Mouse (Mus musculus) erythroblast, embryonic 14.5 days (primary cell): ENCODE data around the gene Gpsm2. TPM values are rescaled to one million over a fixed set of nuclear protein-coding genes. Genes with fewer than 3 reads are reported as not detected.
"Not testable (repeated sequence)": the region's sequence is repeated elsewhere in the genome, so short reads cannot be mapped to it uniquely, and the experiment has no call there.

Source experiments
- H3K27me3 ChIP-seq: 2 replicates; pipeline ENCODE4 v1.6.1; 2012; ENCODE audit warnings: inconsistent platforms; ENCODE audit not compliant: control insufficient read depth
- H3K36me3 ChIP-seq: 2 replicates; pipeline ENCODE4 v1.6.1; 2012; ENCODE audit warnings: mild to moderate bottlenecking, inconsistent platforms; ENCODE audit not compliant: control insufficient read depth
- H3K4me1 ChIP-seq: 2 replicates; pipeline ENCODE4 v1.6.1; 2012; ENCODE audit warnings: inconsistent platforms; ENCODE audit not compliant: control insufficient read depth
- H3K4me3 ChIP-seq: replicated peaks from 2 replicates; pipeline ENCODE3; 2012; ENCODE audit warnings: moderate library complexity, mild to moderate bottlenecking, inconsistent platforms
- H3K9me3 ChIP-seq: 2 replicates; pipeline ENCODE4 v1.6.1; 2012; ENCODE audit warnings: low read length, inconsistent platforms, mixed read lengths; ENCODE audit not compliant: control insufficient read depth
- GATA1 ChIP-seq: IDR thresholded peaks from 2 replicates; pipeline ENCODE4 v1.6.1; 2012; ENCODE audit warnings: low read length, inconsistent platforms, mixed read lengths
- TAL1 ChIP-seq: IDR thresholded peaks from 3 replicates; pipeline ENCODE4 v1.6.1; 2012; ENCODE audit warnings: low read length, inconsistent platforms, mixed read lengths
- polyA plus RNA-seq: library from polyadenylated mRNA; stranded (reverse); fragments of >175 nt; gene quantifications from 2 replicates; pipeline ENCODE4 v1.2.3, GENCODE M21; 2012

The Gpsm2 gene
- polyA plus RNA-seq, 1 experiment = 2.1 TPM

DNA sequence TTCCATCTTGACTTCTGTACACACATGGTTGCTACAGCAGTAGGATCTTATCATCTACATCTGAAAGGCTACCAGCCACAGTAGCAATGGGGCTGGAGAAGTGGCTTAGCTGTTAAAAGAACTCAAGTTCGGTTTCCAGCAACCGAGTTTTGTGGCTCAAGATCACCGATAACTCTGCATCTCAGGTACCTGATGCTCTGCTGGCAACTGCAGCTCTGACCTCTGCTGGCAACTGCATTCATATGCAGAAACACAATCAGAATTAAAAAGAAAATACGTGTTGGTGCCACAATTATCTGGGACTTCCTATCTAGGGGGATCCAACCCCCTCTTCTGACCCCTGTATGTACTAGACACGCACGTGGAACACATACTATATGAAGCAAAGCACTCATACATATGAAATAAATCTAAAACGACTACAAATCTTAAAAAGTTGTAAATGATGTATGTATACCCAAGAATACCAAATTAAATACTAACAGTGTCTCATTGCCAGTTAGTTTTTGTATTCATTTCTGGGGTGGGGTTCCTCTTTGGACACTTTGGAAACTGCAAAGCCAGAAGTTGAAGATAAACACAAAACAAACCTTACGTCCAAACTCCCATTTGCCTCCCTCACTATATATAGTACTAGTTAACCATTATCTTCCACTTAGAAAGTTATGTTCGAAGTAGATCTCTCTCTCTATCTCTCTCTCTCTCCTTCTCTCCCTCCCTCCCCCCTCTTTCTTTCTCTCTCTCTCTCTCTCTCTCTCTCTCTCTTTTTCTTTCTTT lies 69.1 kb downstream of the Gpsm2 start:
- H3K27me3 ChIP-seq = no peaks in the 10 kb centered on the region
- peak overlapping the region; percentile 86 for H3K4me3 ChIP-seq
- no peaks in the 10 kb centered on the region for H3K9me3 ChIP-seq
- H3K4me1 ChIP-seq = peaks cover 29% of the 10 kb centered on the region
- TF ChIP-seq TAL1 (no peak), GATA1 (no peak)
- H3K36me3 ChIP-seq = peaks cover 4% of the 10 kb centered on the region

GRCm38 (mm10) chr3:108647681-108648080 lies 74.4 kb downstream of the Gpsm2 start:
- H3K4me1 ChIP-seq, H3K9me3 ChIP-seq, H3K27me3 ChIP-seq, H3K36me3 ChIP-seq, H3K4me3 ChIP-seq: not testable (repeated sequence)

GRCm38 (mm10) chr3:108646036-108646435 lies 76.1 kb downstream of the Gpsm2 start:
- Histone ChIP-seq H3K9me3 (no peaks in the 10 kb centered on the region), H3K4me1 (no peaks in the 10 kb centered on the region; the same call in 1 of the 2 replicates), H3K36me3 (no peaks in the 10 kb centered on the region), H3K4me3 (no peak overlapping the region), H3K27me3 (no peaks in the 10 kb centered on the region)
- TF ChIP-seq TAL1 (no peak), GATA1 (no peak)

DNA sequence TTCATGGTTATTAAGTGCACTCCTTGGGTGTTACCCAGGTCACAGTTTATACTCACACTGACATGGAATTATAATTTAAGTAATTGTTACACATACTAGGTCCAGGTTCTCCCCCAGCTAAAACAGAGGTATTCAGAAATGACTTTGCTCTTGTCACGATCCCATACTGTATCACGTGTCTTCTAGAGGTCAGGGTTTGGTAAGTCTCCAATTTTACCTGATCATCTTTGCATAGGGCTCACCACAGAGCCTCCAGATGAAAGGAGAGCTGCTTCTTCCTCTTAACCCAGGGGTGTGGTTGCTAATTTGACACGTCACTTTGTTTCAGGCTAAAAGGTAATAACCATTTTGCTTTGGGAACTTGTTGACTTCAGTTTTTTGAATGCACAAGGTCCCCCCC lies 77.3 kb downstream of the Gpsm2 start:
- no peaks in the 10 kb centered on the region for H3K27me3 ChIP-seq
- no peak overlapping the region for H3K4me3 ChIP-seq
- H3K36me3 ChIP-seq = no peaks in the 10 kb centered on the region
- no peak for TF ChIP-seq GATA1
- no peak for TF ChIP-seq TAL1
- H3K4me1 ChIP-seq = no peaks in the 10 kb centered on the region
- H3K9me3 ChIP-seq = no peaks in the 10 kb centered on the region

DNA sequence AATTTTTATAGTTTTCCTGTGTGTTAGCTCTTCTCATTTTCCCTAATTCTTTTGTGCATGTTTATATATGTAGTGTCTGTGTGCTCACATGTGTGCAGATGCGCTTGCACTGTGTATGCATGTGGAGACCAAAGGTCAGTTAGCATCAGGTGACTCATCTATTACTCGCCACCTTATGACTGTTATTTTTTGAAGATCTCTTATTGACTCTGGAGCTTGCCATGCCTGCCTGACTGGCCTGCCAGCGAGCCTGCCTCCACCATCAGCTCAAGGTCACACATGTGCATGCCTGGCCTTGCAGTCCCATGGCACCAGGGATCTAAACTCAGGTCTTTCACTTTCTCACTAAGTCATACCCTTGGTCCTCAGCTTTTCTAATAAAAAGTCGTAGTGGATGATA lies 81.1 kb downstream of the Gpsm2 start:
- Histone ChIP-seq H3K27me3 (no peaks in the 10 kb centered on the region), H3K9me3 (no peaks in the 10 kb centered on the region), H3K36me3 (no peaks in the 10 kb centered on the region), H3K4me1 (no peaks in the 10 kb centered on the region), H3K4me3 (no peak overlapping the region)
- TF ChIP-seq TAL1 = no peak
- no peak for TF ChIP-seq GATA1

- Histone ChIP-seq H3K9me3 (no peaks in the 10 kb centered on the region), H3K36me3 (no peaks in the 10 kb centered on the region), H3K4me3 (no peak overlapping the region), H3K4me1 (no peaks in the 10 kb centered on the region), H3K27me3 (no peaks in the 10 kb centered on the region)
- no peak for TF ChIP-seq GATA1
Measured at GRCm38 (mm10) chr3:108639412-108639811, 82.7 kb downstream of the Gpsm2 start.

- TF ChIP-seq GATA1 (no peak), TAL1 (no peak)
- H3K27me3 ChIP-seq = no peaks in the 10 kb centered on the region
- no peaks in the 10 kb centered on the region for H3K36me3 ChIP-seq
- no peaks in the 10 kb centered on the region for H3K4me1 ChIP-seq
- H3K9me3 ChIP-seq = no peaks in the 10 kb centered on the region
- H3K4me3 ChIP-seq = no peak overlapping the region
Measured at GRCm38 (mm10) chr3:108634761-108635160, 87.3 kb downstream of the Gpsm2 start.

Other genes with a start within 250 kb of the Gpsm2 start
- gene 1700013F07Rik, start 188.2 kb downstream of the Gpsm2 start, polyA plus RNA-seq = not detected in 2 replicates
- gene 5330417C22Rik, start 185.8 kb downstream of the Gpsm2 start, polyA plus RNA-seq = 0.01 TPM in 1 of 2 replicates, not detected in the other
- 0.21 and 0.23 TPM in 2 replicates for gene Tmem167b, start 159.8 kb downstream of the Gpsm2 start, polyA plus RNA-seq
- gene Taf13, start 150.6 kb downstream of the Gpsm2 start, polyA plus RNA-seq = 0.03 TPM in 1 of 2 replicates, not detected in the other
- 0.09 and 0.11 TPM in 2 replicates for gene Wdr47, start 131.0 kb downstream of the Gpsm2 start, polyA plus RNA-seq
- gene Clcc1, start 68.4 kb downstream of the Gpsm2 start, polyA plus RNA-seq = 0.74 and 0.84 TPM in 2 replicates
- 0.01 and 0.04 TPM in 2 replicates for gene Aknad1, start 17.3 kb upstream of the Gpsm2 start, polyA plus RNA-seq
- gene Stxbp3, start 118.2 kb upstream of the Gpsm2 start, polyA plus RNA-seq = 0.14 and 0.74 TPM in 2 replicates
- 0.01 TPM in 1 of 2 replicates, not detected in the other for gene Fndc7, start 167.7 kb upstream of the Gpsm2 start, polyA plus RNA-seq
- gene Prpf38b, start 189.4 kb upstream of the Gpsm2 start, polyA plus RNA-seq = 6.5 and 6.8 TPM in 2 replicates
- not detected in 2 replicates for gene Henmt1, start 217.6 kb upstream of the Gpsm2 start, polyA plus RNA-seq
- gene Gm9857, start 218.1 kb upstream of the Gpsm2 start, polyA plus RNA-seq = not detected in 2 replicates